Mouse (Mus musculus): Measurements from ENCODE around the gene Fermt3. TPM values are rescaled to one million over a fixed set of nuclear protein-coding genes. Genes with fewer than 3 reads are reported as not detected.

The Fermt3 gene
- total RNA-seq, 2 experiments from 2014 or later = 4.2 to 5.1 TPM

GRCm38 (mm10) chr19:7039088-7039720, 19.9 kb upstream of the Fermt3 start:
- DNase-seq (ENCODE audit: low spot score in 2 of 2) = peak; percentile 32 to 58

- DNase-seq (ENCODE audit: low spot score in 2 of 2) = no peak
These were observed 14.7 kb upstream of the Fermt3 start for GRCm38 (mm10) chr19:7034006-7034405.

- peak in 1 of 2 experiments; percentile 54 for DNase-seq (ENCODE audit: low spot score in 2 of 2)
These were observed 10.3 kb upstream of the Fermt3 start for GRCm38 (mm10) chr19:7029531-7029930.

GRCm38 (mm10) chr19:7020224-7020641, 964 bp upstream of the Fermt3 start:
- DNase-seq (ENCODE audit: low spot score in 2 of 2) = no peak

- no peak for DNase-seq (ENCODE audit: low spot score in 2 of 2)
These were observed 723 bp downstream of the Fermt3 start for GRCm38 (mm10) chr19:7018546-7018945.

GRCm38 (mm10) chr19:7017541-7018457, 1.5 kb downstream of the Fermt3 start:
- DNase-seq (ENCODE audit: low spot score in 2 of 2) = no peak

GRCm38 (mm10) chr19:7014481-7015135, 4.7 kb downstream of the Fermt3 start:
- DNase-seq (ENCODE audit: low spot score in 2 of 2) = no peak

- no peak for DNase-seq (ENCODE audit: low spot score in 2 of 2)
These were observed 5.3 kb downstream of the Fermt3 start for GRCm38 (mm10) chr19:7013984-7014383.

GRCm38 (mm10) chr19:7012426-7012825, 6.8 kb downstream of the Fermt3 start:
- DNase-seq (ENCODE audit: low spot score in 2 of 2) = no peak

- no peak for DNase-seq (ENCODE audit: low spot score in 2 of 2)
These were observed 12.2 kb downstream of the Fermt3 start for GRCm38 (mm10) chr19:7006892-7007593.

GRCm38 (mm10) chr19:6999360-7000063, 19.8 kb downstream of the Fermt3 start:
- DNase-seq (ENCODE audit: low spot score in 2 of 2) = no peak

- no peak for DNase-seq (ENCODE audit: low spot score in 2 of 2)
These were observed 21.5 kb downstream of the Fermt3 start for GRCm38 (mm10) chr19:6997721-6998290.

- DNase-seq (ENCODE audit: low spot score in 2 of 2) = peak; percentile 82 to 88
These were observed 23.3 kb downstream of the Fermt3 start, which contains the start of the genes Nudt22 and Trpt1 for GRCm38 (mm10) chr19:6996006-6996405. Gene Nudt22 (minus strand): TSS chr19:6996117. Gene Trpt1 (plus strand): TSS chr19:6996131.

- DNase-seq (ENCODE audit: low spot score in 2 of 2) = no peak
These were observed 23.8 kb downstream of the Fermt3 start for GRCm38 (mm10) chr19:6995255-6995991.

- no peak for DNase-seq (ENCODE audit: low spot score in 2 of 2)
These were observed 24.8 kb downstream of the Fermt3 start for GRCm38 (mm10) chr19:6994489-6994888.

GRCm38 (mm10) chr19:6994002-6994401, 25.3 kb downstream of the Fermt3 start:
- DNase-seq (ENCODE audit: low spot score in 2 of 2) = no peak

GRCm38 (mm10) chr19:6993011-6993770, 26.1 kb downstream of the Fermt3 start:
- no peak for DNase-seq (ENCODE audit: low spot score in 2 of 2)

GRCm38 (mm10) chr19:6992011-6992858, 27.0 kb downstream of the Fermt3 start, which contains the start of gene Dnajc4:
Gene Dnajc4 (minus strand): TSS chr19:6992572.
- DNase-seq (ENCODE audit: low spot score in 2 of 2) = peak; percentile 94 to 97

Data from layer of hippocampus, adult 18-20 months (tissue).